Mouse (Mus musculus) limb, embryonic 14.5 days (tissue): ENCODE data around the gene Crybg3. TPM values are rescaled to one million over a fixed set of nuclear protein-coding genes. Genes with fewer than 3 reads are reported as not detected.

Experiments
- ATAC-seq: fragments of 200-750 bp; cut with Nextera tagmentation; 2 replicates; pipeline ENCODE4 v1.8.0; 2017; ENCODE audit warnings: low read depth, moderate number of reproducible peaks, moderate TSS enrichment; ENCODE audit not compliant: low FRiP score
- DNase-seq: peaks from one replicate; pipeline ENCODE4 v3.0.0-alpha.2; 2015; ENCODE audit warnings: low spot score
- H3K27ac ChIP-seq: fragments of 300-500 bp; sonication (generic); replicated peaks from 2 replicates; pipeline ENCODE4 v1.5.1; 2014; ENCODE audit warnings: low read depth, mild to moderate bottlenecking, low read length, moderate library complexity, mixed read lengths
- H3K27me3 ChIP-seq: fragments of 300-500 bp; sonication (generic); 2 replicates; pipeline ENCODE4 v1.6.1; 2014; ENCODE audit warnings: low read length, mixed read lengths; ENCODE audit not compliant: control insufficient read depth, insufficient read depth
- H3K36me3 ChIP-seq: fragments of 300-500 bp; sonication (generic); 2 replicates; pipeline ENCODE4 v1.6.1; 2014; ENCODE audit warnings: mild to moderate bottlenecking, low read length, moderate library complexity, mixed read lengths; ENCODE audit not compliant: control insufficient read depth, insufficient read depth
- H3K4me1 ChIP-seq: fragments of 300-500 bp; sonication (generic); 2 replicates; pipeline ENCODE4 v1.6.1; 2014; ENCODE audit warnings: antibody characterized with exemption, low read length, mixed read lengths; ENCODE audit not compliant: control insufficient read depth, insufficient read depth
- H3K4me2 ChIP-seq: fragments of 300-500 bp; sonication (generic); replicated peaks from 2 replicates; pipeline ENCODE4 v1.6.1; 2014; ENCODE audit warnings: low read depth, mild to moderate bottlenecking, low read length, moderate library complexity; ENCODE audit not compliant: severe bottlenecking
- H3K4me3 ChIP-seq: fragments of 300-500 bp; sonication (generic); replicated peaks from 2 replicates; pipeline ENCODE4 v1.5.1; 2014; ENCODE audit warnings: low read length
- H3K9ac ChIP-seq: fragments of 300-500 bp; sonication (generic); 2 replicates; pipeline ENCODE4 v1.6.1; 2014; ENCODE audit warnings: mild to moderate bottlenecking, low read depth, low read length, moderate library complexity; ENCODE audit not compliant: severe bottlenecking
- H3K9me3 ChIP-seq: fragments of 300-500 bp; sonication (generic); 2 replicates; pipeline ENCODE4 v1.6.1; 2016; ENCODE audit warnings: low read length; ENCODE audit not compliant: control insufficient read depth
- POLR2A ChIP-seq: fragments of 200-500 bp; IDR thresholded peaks from 2 replicates; pipeline ENCODE4 v1.8.0; 2012; ENCODE audit warnings: inconsistent platforms, mild to moderate bottlenecking, moderate library complexity, borderline replicate concordance; ENCODE audit not compliant: insufficient read depth, insufficient read length; ENCODE audit errors: extremely low read depth
- WGBS: fragments of 180-500 bp; shearing (Covaris S2); extraction: QIAGEN DNeasy Blood & Tissue Kit; methylation state at CpG from one replicate; pipeline ENCODE4 v1.1.7; 2014; 5-methylcytosine and 5-hydroxymethylcytosine counted together
- polyA plus RNA-seq, 2 experiments: library from polyadenylated mRNA; depleted of rRNA in 1 of 2; stranded (reverse) in 1 of 2; unstranded in 1 of 2; fragments of >200 nt; fragmentation: Nextera tagmentation in 1 of 2; extraction: Ambion mirVana in 1 of 2; gene quantifications; 2 replicates each; pipeline versions ENCODE4 v1.2.1 to v1.2.3; 2012 to 2014

Gene Crybg3
- polyA plus RNA-seq, 2 experiments, result 16.6 to 19.3 TPM

GRCm38 (mm10) chr16:59477955-59478354 lies 122.8 kb downstream of the Crybg3 start:
- ATAC-seq, result no peak
- no peak overlapping the region for H3K4me2 ChIP-seq
- no peaks in the 10 kb centered on the region for H3K9me3 ChIP-seq
- DNase-seq, result no peak
- H3K4me3 ChIP-seq, result no peak overlapping the region
- no peak overlapping the region for H3K9ac ChIP-seq
- H3K4me1 ChIP-seq, result no peaks in the 10 kb centered on the region
- no peak overlapping the region for H3K27ac ChIP-seq
- peaks cover 32% of the 10 kb centered on the region for H3K36me3 ChIP-seq
- TF ChIP-seq POLR2A, result no peak
- 94% methylated on average over 3 of the region's 3 CpGs for WGBS
- no peaks in the 10 kb centered on the region for H3K27me3 ChIP-seq

DNA sequence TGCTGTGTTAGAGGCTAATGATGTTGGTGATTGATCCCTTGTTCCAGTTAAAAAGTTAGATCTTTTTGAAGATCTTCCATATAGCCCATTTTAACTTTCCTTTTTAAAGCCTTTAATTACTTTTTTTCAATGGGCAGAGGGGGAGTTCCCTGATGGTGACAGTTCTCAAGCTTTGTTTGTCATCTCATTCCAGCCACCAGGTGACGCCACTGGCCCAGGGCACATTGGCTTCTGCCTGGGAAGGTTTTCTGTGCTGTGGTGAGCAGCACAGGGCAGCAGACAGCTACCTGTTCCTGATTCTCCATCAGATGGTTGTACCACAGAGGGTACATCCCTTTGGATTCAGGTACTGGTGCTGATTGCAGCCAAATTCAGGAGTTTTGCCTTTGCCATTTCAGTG lies 126.0 kb downstream of the Crybg3 start:
- ATAC-seq (no peak), DNase-seq (peak; percentile 17)
- Histone ChIP-seq H3K4me2 (no peak overlapping the region), H3K9ac (no peak overlapping the region), H3K36me3 (0 out of 2 replicates have a peak, but pooled peaks cover 13% of the 10 kb centered on the region), H3K4me3 (no peak overlapping the region), H3K4me1 (no peaks in the 10 kb centered on the region), H3K27ac (no peak overlapping the region), H3K9me3 (no peaks in the 10 kb centered on the region), H3K27me3 (no peaks in the 10 kb centered on the region)
- 11% methylated on average over 1 of the region's 1 CpGs for WGBS
- no peak for TF ChIP-seq POLR2A

DNA sequence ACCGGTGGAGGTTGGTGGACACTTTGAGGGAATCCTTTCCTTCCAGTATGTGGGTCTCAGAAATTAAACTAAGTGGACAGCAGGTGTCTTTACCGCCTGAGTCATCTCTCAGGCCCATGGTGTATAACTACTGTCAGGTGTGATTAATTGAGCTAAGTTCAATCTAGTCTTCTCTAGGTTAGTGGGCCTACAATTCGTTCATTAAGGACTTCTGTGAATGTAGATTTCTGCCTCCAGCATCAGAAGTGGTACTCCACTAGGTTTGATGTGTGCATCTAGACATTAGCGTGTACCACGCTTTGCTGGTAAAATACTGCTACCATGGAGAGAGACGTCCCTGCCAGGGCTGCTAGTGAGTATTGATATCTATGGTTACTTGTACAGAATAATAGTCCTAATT lies 128.2 kb downstream of the Crybg3 start:
- no peaks in the 10 kb centered on the region for H3K27me3 ChIP-seq
- H3K4me1 ChIP-seq, result no peaks in the 10 kb centered on the region
- no peak overlapping the region for H3K27ac ChIP-seq
- H3K36me3 ChIP-seq, result 0 out of 2 replicates have a peak, but pooled peaks cover 10% of the 10 kb centered on the region
- no peak overlapping the region for H3K9ac ChIP-seq
- H3K9me3 ChIP-seq, result no peaks in the 10 kb centered on the region
- H3K4me3 ChIP-seq, result peak overlapping the region; percentile 64
- DNase-seq (no peak), ATAC-seq (no peak)
- no peak for TF ChIP-seq POLR2A
- WGBS, result 57% methylated on average over 6 of the region's 6 CpGs
- H3K4me2 ChIP-seq, result peak overlapping the region; percentile 48

DNA sequence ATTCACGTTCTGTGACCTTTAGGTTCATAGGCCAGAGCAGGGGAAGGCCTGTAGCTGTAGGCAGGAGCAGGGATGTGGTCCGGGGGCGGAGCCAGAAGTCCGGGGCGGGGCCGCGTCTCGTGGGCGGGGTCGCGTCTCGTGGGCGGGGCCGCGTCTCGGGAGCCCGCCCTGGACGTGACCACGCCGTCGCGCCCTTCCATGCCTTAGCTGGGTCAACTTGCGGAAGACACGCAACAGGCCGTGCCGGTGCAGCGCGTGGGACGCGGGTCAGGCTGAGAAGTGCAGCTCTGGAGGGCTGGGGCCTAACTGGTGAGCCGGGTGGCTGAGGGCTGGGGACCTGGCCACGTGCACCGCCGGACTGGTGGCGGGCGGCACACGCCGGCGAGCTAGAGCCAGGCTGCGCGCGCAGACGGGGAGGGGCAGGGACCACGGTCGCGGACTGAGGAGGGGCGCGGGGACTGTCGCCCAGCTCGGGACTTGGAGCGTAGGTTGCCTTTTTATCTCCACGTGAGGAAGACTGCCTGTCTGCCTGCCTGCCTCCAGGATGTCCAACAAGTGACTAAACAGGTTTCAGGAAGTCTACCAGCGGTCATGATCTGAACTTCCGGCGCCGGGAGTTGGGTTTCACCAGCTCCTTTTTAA lies 129.0 kb downstream of the Crybg3 start, which contains the start of gene Riox2:
Gene Riox2 (plus strand): TSS at position 139 of the 642 bp plus-strand sequence.
- 0 out of 2 replicates have a peak within 1 kb of the TSS, but pooled peaks have one; percentile 35 for H3K27ac ChIP-seq
- 0 out of 2 replicates have a peak, but pooled peaks cover 5% of the 10 kb centered on the region for H3K36me3 ChIP-seq
- H3K9ac ChIP-seq, result peak within 1 kb of the TSS; percentile 70
- H3K27me3 ChIP-seq, result no peaks in the 10 kb centered on the region
- H3K9me3 ChIP-seq, result no peaks in the 10 kb centered on the region
- TF ChIP-seq POLR2A, result 0 out of 2 replicates have a peak, but pooled peaks have one; percentile 36
- no peaks in the 10 kb centered on the region for H3K4me1 ChIP-seq
- 2% methylated on average over 56 of the region's 56 CpGs for WGBS
- DNase-seq (peak; percentile 71), ATAC-seq (peak; percentile 93)
- H3K4me2 ChIP-seq, result peak within 1 kb of the TSS; percentile 48
- H3K4me3 ChIP-seq, result peak within 1 kb of the TSS; percentile 64

- no peak overlapping the region for H3K4me3 ChIP-seq
- no peak overlapping the region for H3K27ac ChIP-seq
- no peak overlapping the region for H3K4me2 ChIP-seq
- 67% methylated on average over 1 of the region's 1 CpGs for WGBS
- H3K9me3 ChIP-seq, result no peaks in the 10 kb centered on the region; the same call in 1 of the 2 replicates
- H3K36me3 ChIP-seq, result no peaks in the 10 kb centered on the region
- DNase-seq (no peak), ATAC-seq (no peak)
- H3K4me1 ChIP-seq, result no peaks in the 10 kb centered on the region
- TF ChIP-seq POLR2A, result no peak
- H3K27me3 ChIP-seq, result no peaks in the 10 kb centered on the region
- no peak overlapping the region for H3K9ac ChIP-seq
Measured at GRCm38 (mm10) chr16:59469846-59470245, 130.9 kb downstream of the Crybg3 start.
